Mouse (Mus musculus) embryo, embryonic 10.5 days (tissue): ENCODE measurements around the gene Yaf2.
"Not testable (repeated sequence)": the region's sequence is repeated elsewhere in the genome, so short reads cannot be mapped to it uniquely, and the experiment has no call there.

ENCODE experiments used
- DNase-seq: peaks from one replicate; pipeline ENCODE4 v3.0.0-alpha.2; 2015; ENCODE audit warnings: low spot score

The Yaf2 gene

DNA sequence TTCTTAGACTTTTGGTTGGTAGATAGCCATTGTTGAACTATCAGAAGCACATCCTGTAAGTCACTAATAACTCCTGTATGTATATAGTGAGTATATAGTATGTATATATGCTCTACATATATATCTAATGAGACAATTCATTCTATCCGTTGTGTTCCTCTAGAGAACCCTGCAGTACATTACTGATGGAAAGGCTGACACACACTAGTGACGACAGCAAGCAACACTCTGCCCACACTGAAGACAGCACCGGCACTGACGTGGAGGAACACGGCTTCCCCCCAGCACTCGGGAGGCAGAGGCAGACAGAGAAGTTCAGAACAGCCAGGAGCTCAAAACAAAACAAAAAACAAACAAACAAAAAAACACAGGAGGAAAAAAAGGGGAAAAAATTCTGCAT, 84.3 kb downstream of the Yaf2 start:
- DNase-seq: no peak

DNA sequence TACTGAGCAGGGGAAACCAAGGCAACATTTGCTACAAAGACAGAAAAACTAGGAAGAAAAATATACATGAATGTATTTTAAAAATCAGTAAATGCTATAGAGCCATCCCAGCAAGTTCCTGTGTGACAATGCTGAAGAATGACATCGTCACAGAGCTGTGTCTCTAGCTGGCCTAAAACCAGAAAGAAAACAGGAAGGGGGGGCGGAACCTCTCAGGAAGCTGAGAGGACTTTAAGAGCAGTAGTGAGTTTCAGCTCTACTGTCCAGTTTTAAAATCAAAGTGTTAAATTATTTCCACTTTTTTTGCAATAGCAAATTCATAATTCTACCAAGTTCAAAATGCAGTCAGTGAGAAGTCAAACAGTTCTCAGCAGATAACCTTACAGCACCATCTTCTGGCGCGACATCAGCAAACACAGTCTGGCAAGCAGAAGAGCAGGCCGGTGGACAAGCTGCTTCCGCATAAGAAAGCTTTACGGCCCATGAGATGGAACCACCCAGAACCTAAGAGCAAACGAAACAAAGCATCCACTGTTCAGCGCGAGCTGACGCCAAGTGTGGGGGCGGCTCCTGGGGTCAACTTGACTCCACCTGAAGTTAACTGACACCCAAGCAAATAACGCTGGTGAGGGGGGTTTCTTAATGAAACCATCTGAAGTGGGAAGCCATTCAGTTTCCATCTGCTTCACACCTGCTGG, 85.0 kb downstream of the Yaf2 start:
- DNase-seq: peak; percentile 56

DNA sequence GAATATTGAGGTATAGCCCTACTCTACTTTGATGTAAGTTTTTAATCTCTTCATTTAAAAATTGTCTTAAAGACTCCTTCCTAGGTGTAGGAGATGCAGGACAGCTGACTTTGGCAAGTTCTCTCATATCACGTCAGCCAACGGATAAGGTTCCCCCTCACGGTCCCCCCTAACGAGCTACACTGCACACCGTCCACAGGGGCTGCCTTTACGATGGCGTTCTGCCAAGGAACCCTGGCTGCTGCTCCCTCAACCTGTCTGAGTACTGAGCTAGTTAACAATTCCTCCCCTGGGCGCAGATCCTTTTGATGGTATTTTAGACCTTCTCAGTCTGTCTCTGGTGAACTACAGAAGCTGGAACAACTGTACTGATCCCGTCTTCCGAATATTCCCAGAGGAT, 93.5 kb downstream of the Yaf2 start:
- no peak for DNase-seq

- DNase-seq: not testable (repeated sequence)
Measured at GRCm38 (mm10) chr15:93236456-93236855, 100.3 kb downstream of the Yaf2 start.
